Mouse (Mus musculus): Measurements from ENCODE around the gene Ldb2. TPM values are rescaled to one million over a fixed set of nuclear protein-coding genes. Genes with fewer than 3 reads are reported as not detected.
A peak's percentile ranks its signal among the peaks of the same experiment; 100 is the strongest.

The Ldb2 gene
- polyA plus RNA-seq, 1 experiment from 2014 or later: 4.9 TPM

- Histone ChIP-seq H3K4me1 (ENCODE audit: insufficient read depth) (no peaks in the 10 kb centered on the region), H3K9me3 (ENCODE audit: low read length) (no peaks in the 10 kb centered on the region), H3K36me3 (replicated peaks; ENCODE audit: insufficient read depth, low read length) (no peaks in the 10 kb centered on the region), H3K9ac (replicated peaks) (no peak overlapping the region), H3K4me3 (ENCODE audit: low read depth, low read length) (no peak overlapping the region), H3K4me2 (ENCODE audit: low read depth, low read length) (no peak overlapping the region), H3K27me3 (ENCODE audit: insufficient read depth, low read length) (no peaks in the 10 kb centered on the region), H3K27ac (ENCODE audit: low read depth) (no peak overlapping the region)
- WGBS (ENCODE audit: insufficient replicate concordance): 78% methylated on average over 2 of the region's 2 CpGs
- DNase-seq: no peak
- no peak for TF ChIP-seq EP300 (IDR thresholded peaks at IDR 0.05; ENCODE audit: low read depth)
- ATAC-seq: no peak
These were observed 172.6 kb downstream of the Ldb2 start for GRCm38 (mm10) chr5:44626885-44627284.

GRCm38 (mm10) chr5:44626114-44626513 lies 173.4 kb downstream of the Ldb2 start:
- no peak for ATAC-seq
- TF ChIP-seq EP300 (IDR thresholded peaks at IDR 0.05; ENCODE audit: low read depth): no peak
- TF ChIP-seq CTCF (IDR thresholded peaks at IDR 0.05; ENCODE audit: low read depth): no peak
- 68% methylated on average over 2 of the region's 2 CpGs for WGBS (ENCODE audit: insufficient replicate concordance)
- H3K4me2 ChIP-seq (ENCODE audit: low read depth, low read length): no peak overlapping the region
- no peaks in the 10 kb centered on the region for H3K4me1 ChIP-seq (ENCODE audit: insufficient read depth)
- H3K36me3 ChIP-seq (replicated peaks; ENCODE audit: insufficient read depth, low read length): no peaks in the 10 kb centered on the region
- H3K4me3 ChIP-seq (ENCODE audit: low read depth, low read length): no peak overlapping the region
- H3K9ac ChIP-seq (replicated peaks): no peak overlapping the region
- no peaks in the 10 kb centered on the region for H3K27me3 ChIP-seq (ENCODE audit: insufficient read depth, low read length)
- no peak overlapping the region for H3K27ac ChIP-seq (ENCODE audit: low read depth)
- no peaks in the 10 kb centered on the region for H3K9me3 ChIP-seq (ENCODE audit: low read length)
- DNase-seq: peak; percentile 17

DNA sequence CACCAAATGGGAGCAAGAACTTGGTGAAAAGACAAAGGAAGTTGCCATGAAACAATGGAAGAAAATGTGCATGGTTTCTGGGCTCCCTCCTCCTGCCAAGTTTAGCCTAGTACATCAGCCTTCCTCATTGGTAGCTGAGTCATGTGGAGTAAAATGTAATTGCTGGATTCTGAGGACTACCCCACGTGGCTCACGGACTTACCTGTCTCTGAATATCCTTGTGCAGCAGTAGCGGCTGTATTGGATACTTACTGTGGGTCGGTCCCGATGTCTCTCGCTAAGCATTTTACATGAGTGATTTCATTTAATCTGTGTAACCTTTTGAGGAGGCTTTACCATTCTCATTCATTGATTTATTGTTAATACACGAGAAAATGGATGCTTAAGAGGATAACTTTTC lies 183.8 kb downstream of the Ldb2 start:
- no peaks in the 10 kb centered on the region for H3K4me1 ChIP-seq (ENCODE audit: insufficient read depth)
- no peaks in the 10 kb centered on the region for H3K36me3 ChIP-seq (replicated peaks; ENCODE audit: insufficient read depth, low read length)
- no peak overlapping the region for H3K4me2 ChIP-seq (ENCODE audit: low read depth, low read length)
- no peaks in the 10 kb centered on the region for H3K9me3 ChIP-seq (ENCODE audit: low read length)
- no peak overlapping the region for H3K9ac ChIP-seq (replicated peaks)
- 82% methylated on average over 7 of the region's 7 CpGs for WGBS (ENCODE audit: insufficient replicate concordance)
- ATAC-seq: no peak
- TF ChIP-seq EP300 (IDR thresholded peaks at IDR 0.05; ENCODE audit: low read depth) (no peak), CTCF (IDR thresholded peaks at IDR 0.05; ENCODE audit: low read depth) (no peak)
- no peak overlapping the region for H3K4me3 ChIP-seq (ENCODE audit: low read depth, low read length)
- no peaks in the 10 kb centered on the region for H3K27me3 ChIP-seq (ENCODE audit: insufficient read depth, low read length)
- no peak for DNase-seq
- H3K27ac ChIP-seq (ENCODE audit: low read depth): no peak overlapping the region

GRCm38 (mm10) chr5:44608901-44609300 lies 190.6 kb downstream of the Ldb2 start:
- no peak overlapping the region for H3K9ac ChIP-seq (replicated peaks)
- no peaks in the 10 kb centered on the region for H3K27me3 ChIP-seq (ENCODE audit: insufficient read depth, low read length)
- H3K27ac ChIP-seq (ENCODE audit: low read depth): no peak overlapping the region
- no peak overlapping the region for H3K4me3 ChIP-seq (ENCODE audit: low read depth, low read length)
- no peak for DNase-seq
- TF ChIP-seq EP300 (IDR thresholded peaks at IDR 0.05; ENCODE audit: low read depth) (no peak), CTCF (IDR thresholded peaks at IDR 0.05; ENCODE audit: low read depth) (no peak)
- no peak overlapping the region for H3K4me2 ChIP-seq (ENCODE audit: low read depth, low read length)
- ATAC-seq: no peak
- H3K4me1 ChIP-seq (ENCODE audit: insufficient read depth): no peaks in the 10 kb centered on the region
- H3K9me3 ChIP-seq (ENCODE audit: low read length): no peaks in the 10 kb centered on the region
- WGBS (ENCODE audit: insufficient replicate concordance): 53% methylated on average over 2 of the region's 2 CpGs
- H3K36me3 ChIP-seq (replicated peaks; ENCODE audit: insufficient read depth, low read length): no peaks in the 10 kb centered on the region

- no peaks in the 10 kb centered on the region for H3K36me3 ChIP-seq (replicated peaks; ENCODE audit: insufficient read depth, low read length)
- H3K9ac ChIP-seq (replicated peaks): no peak overlapping the region
- H3K4me1 ChIP-seq (ENCODE audit: insufficient read depth): no peaks in the 10 kb centered on the region
- no peak overlapping the region for H3K4me3 ChIP-seq (ENCODE audit: low read depth, low read length)
- 71% methylated on average over 1 of the region's 1 CpGs for WGBS (ENCODE audit: insufficient replicate concordance)
- DNase-seq (no peak), ATAC-seq (no peak)
- H3K4me2 ChIP-seq (ENCODE audit: low read depth, low read length): no peak overlapping the region
- TF ChIP-seq CTCF (IDR thresholded peaks at IDR 0.05; ENCODE audit: low read depth): no peak
- TF ChIP-seq EP300 (IDR thresholded peaks at IDR 0.05; ENCODE audit: low read depth): no peak
- H3K27ac ChIP-seq (ENCODE audit: low read depth): no peak overlapping the region
- no peaks in the 10 kb centered on the region for H3K9me3 ChIP-seq (ENCODE audit: low read length)
- H3K27me3 ChIP-seq (ENCODE audit: insufficient read depth, low read length): no peaks in the 10 kb centered on the region
These were observed 198.1 kb downstream of the Ldb2 start for GRCm38 (mm10) chr5:44601340-44601739.

- H3K27ac ChIP-seq (ENCODE audit: low read depth): no peak overlapping the region
- DNase-seq (no peak), ATAC-seq (no peak)
- TF ChIP-seq EP300 (IDR thresholded peaks at IDR 0.05; ENCODE audit: low read depth) (no peak), CTCF (IDR thresholded peaks at IDR 0.05; ENCODE audit: low read depth) (no peak)
- H3K36me3 ChIP-seq (replicated peaks; ENCODE audit: insufficient read depth, low read length): no peaks in the 10 kb centered on the region
- no peaks in the 10 kb centered on the region for H3K27me3 ChIP-seq (ENCODE audit: insufficient read depth, low read length)
- WGBS (ENCODE audit: insufficient replicate concordance): 77% methylated on average over 15 of the region's 15 CpGs
- H3K4me2 ChIP-seq (ENCODE audit: low read depth, low read length): no peak overlapping the region; the same call in 1 of the 2 replicates
- no peak overlapping the region for H3K9ac ChIP-seq (replicated peaks)
- no peak overlapping the region for H3K4me3 ChIP-seq (ENCODE audit: low read depth, low read length)
- no peaks in the 10 kb centered on the region for H3K9me3 ChIP-seq (ENCODE audit: low read length)
- H3K4me1 ChIP-seq (ENCODE audit: insufficient read depth): no peaks in the 10 kb centered on the region
These were observed 205.8 kb downstream of the Ldb2 start for GRCm38 (mm10) chr5:44593522-44594218.

All from liver, postnatal 0 days (tissue).